Mouse (Mus musculus) c-Kit-negative CD71-positive TER-119-positive erythroid progenitor cells, embryonic 14.5 days (primary cell): ENCODE measurements around the gene Tnnt2.

ENCODE experiments used
- DNase-seq: peaks from one replicate; pipeline ENCODE4 v3.0.0-alpha.2; 2013; ENCODE audit warnings: low read depth, low spot score

Tnnt2 gene

GRCm38 (mm10) chr1:135855344-135855687 lies 19.2 kb downstream of the Tnnt2 start:
- no peak for DNase-seq

- no peak for DNase-seq
Observed at GRCm38 (mm10) chr1:135856070-135856469, 19.9 kb downstream of the Tnnt2 start.

- DNase-seq: no peak
Observed at GRCm38 (mm10) chr1:135857137-135857775, 21.1 kb downstream of the Tnnt2 start.

- DNase-seq: no peak
Observed at GRCm38 (mm10) chr1:135858533-135858932, 22.4 kb downstream of the Tnnt2 start.

- DNase-seq: no peak
Observed at GRCm38 (mm10) chr1:135861091-135861490, 24.9 kb downstream of the Tnnt2 start.

- DNase-seq: no peak
Observed at GRCm38 (mm10) chr1:135861980-135862552, 25.9 kb downstream of the Tnnt2 start.

- no peak for DNase-seq
Observed at GRCm38 (mm10) chr1:135862561-135862960, 26.4 kb downstream of the Tnnt2 start.

- no peak for DNase-seq
Observed at GRCm38 (mm10) chr1:135863786-135864335, 27.7 kb downstream of the Tnnt2 start.

- no peak for DNase-seq
Observed at GRCm38 (mm10) chr1:135864830-135865229, 28.7 kb downstream of the Tnnt2 start.

GRCm38 (mm10) chr1:135865518-135866194 lies 29.5 kb downstream of the Tnnt2 start:
- DNase-seq: peak; percentile 53

DNA sequence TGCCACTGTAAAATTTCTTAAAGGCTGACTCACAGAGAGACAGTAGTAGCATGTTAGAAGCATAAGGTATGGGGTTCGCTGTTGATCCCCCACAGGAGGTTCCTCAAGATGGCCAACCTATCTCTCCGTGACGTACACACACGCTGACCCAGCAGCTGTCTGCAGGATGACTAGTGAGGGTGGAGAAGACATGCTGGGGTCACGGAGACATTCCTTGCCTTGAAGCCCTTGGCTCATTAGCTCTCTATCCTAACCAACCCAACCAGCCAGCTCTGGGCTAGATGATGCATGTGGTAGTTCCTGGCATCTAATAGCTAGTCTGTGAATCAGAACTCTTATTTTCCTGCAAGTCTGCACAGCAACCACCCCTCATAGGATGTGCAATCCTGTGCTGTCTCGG lies 32.4 kb downstream of the Tnnt2 start:
- no peak for DNase-seq

- no peak for DNase-seq
Observed at GRCm38 (mm10) chr1:135872991-135873390, 36.8 kb downstream of the Tnnt2 start.

- DNase-seq: no peak
Observed at GRCm38 (mm10) chr1:135877248-135877647, 41.1 kb downstream of the Tnnt2 start.

GRCm38 (mm10) chr1:135882385-135883109 lies 46.4 kb downstream of the Tnnt2 start:
- DNase-seq: peak; percentile 54

DNA sequence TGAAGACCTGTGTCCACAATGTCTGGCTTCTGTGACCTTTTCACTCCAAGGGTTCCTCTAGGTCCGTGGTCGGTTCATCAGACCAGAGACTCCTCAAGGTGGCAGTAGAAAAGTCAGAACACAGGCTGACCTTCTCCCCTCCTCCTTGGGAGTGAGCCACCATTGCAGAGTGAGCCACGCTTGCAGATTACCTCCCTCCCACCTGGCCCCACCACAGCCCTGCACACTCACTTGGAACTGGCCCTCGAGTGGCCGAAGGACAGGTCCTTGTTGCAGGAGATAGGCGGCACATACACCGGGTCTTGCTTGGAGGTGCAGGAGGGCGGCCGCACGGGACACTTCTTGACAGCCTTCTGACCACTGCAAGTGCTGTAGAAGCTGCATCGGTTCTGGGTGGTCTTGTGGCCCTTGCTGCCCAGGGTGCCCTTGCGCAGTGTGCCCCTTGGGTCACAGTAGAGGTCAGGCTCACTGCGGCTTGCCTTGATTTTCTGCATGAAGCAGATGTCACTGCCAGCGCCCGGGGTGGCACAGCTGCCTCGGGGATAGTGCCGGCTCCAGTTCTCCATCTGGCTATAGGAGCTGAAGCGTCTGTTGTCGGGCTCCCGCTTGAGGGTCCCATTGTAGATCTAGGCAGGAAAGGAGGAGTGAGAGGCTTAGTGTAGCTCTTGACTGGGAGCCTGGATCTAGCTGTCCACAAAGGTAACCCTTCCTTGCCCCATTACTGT lies 53.5 kb downstream of the Tnnt2 start:
- DNase-seq: no peak

GRCm38 (mm10) chr1:135891424-135892216 lies 55.5 kb downstream of the Tnnt2 start:
- no peak for DNase-seq

DNA sequence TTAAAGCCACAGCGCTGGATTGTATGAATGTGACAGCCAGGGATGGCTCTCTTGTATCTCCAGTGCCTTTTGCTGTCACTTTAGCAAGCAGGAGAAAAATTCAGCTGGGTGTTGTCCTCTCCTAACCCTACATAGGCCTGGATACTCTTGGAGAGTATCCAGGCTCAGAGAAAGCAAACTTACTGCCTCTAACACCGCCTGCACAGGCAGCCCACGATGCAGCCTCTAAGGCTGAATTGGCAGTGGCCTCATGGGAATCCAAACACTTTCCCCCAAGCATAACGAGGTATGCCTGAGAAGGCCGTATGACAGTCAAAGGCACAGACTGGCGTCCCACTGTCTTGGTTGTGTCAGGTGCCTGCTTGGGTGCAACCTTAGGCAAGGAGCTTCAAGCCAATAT lies 56.1 kb downstream of the Tnnt2 start:
- DNase-seq: no peak

DNA sequence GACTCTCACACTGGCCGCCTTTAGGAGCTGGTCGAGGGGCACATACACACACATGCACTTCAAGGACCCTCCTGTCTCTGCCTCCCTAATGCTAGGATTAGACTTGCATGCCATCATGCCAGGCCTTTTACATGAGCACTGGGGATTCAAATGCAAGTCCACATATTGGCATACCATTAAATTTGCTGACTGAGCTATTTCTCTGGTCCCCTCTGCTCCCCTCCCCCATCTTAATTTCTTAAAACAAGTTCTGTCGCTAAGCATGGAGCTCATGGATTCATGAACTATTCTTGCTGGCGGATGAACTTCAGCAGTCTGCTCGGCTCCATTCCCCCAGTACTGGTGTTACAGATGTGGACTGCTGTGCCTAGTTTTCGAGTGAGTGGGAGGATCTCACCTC lies 56.6 kb downstream of the Tnnt2 start:
- DNase-seq: no peak

GRCm38 (mm10) chr1:135893377-135893776 lies 57.2 kb downstream of the Tnnt2 start:
- DNase-seq: no peak

GRCm38 (mm10) chr1:135895367-135895766 lies 59.2 kb downstream of the Tnnt2 start:
- DNase-seq: no peak

DNA sequence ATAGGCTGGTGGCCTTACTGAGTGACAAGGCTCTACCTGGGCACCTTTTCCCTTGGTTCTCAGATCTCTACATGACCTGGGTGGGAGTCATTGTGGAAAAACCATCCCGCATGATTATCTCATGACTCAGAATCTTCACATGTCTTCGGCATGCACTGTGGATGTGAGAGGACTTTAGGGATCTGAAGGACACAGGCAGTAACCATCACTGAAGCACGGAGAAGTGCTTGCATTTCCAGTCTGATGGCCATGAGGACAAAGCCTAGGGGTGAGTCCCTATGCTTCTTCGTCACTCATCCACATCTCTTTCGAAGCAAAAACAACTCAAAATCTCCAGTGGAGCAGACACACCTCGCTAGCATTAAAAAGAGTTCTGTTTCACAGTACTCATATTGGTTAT lies 63.1 kb downstream of the Tnnt2 start:
- no peak for DNase-seq
